Mouse (Mus musculus) c-Kit-positive CD71-negative TER-119-negative erythroid progenitor cells, embryonic 14.5 days (primary cell): ENCODE measurements around the gene Lrrc8c.

Experiments used
- DNase-seq: peaks from one replicate; pipeline ENCODE4 v3.0.0-alpha.2; 2013; ENCODE audit warnings: low read depth

Gene Lrrc8c

GRCm38 (mm10) chr5:105501136-105501535 is 18.1 kb upstream of the Lrrc8c start:
- no peak for DNase-seq

- DNase-seq = no peak
Observed at GRCm38 (mm10) chr5:105508813-105509212, 10.4 kb upstream of the Lrrc8c start.

DNA sequence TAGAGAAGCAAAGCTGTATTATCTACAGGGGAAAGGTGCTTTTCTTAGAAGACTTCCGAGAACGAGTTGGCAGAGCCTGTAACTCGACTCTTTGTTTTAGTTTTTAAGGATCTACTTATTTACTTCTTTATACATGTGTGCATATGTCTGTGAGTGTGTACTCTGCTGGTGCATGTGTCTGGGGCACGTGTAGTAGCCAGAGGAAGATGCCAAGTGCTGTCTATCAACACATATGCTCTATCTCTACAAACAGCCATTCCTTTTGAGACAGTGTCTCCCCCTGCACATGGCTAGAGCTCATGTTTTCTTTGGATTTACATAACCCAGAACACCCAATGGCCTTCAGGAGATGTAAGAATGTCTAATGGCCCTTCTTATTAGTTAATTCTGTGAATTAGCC is 6.9 kb upstream of the Lrrc8c start:
- no peak for DNase-seq

- DNase-seq = no peak
Observed at GRCm38 (mm10) chr5:105515532-105515931, 3.7 kb upstream of the Lrrc8c start.

GRCm38 (mm10) chr5:105516290-105516689 is 2.9 kb upstream of the Lrrc8c start:
- DNase-seq = no peak

DNA sequence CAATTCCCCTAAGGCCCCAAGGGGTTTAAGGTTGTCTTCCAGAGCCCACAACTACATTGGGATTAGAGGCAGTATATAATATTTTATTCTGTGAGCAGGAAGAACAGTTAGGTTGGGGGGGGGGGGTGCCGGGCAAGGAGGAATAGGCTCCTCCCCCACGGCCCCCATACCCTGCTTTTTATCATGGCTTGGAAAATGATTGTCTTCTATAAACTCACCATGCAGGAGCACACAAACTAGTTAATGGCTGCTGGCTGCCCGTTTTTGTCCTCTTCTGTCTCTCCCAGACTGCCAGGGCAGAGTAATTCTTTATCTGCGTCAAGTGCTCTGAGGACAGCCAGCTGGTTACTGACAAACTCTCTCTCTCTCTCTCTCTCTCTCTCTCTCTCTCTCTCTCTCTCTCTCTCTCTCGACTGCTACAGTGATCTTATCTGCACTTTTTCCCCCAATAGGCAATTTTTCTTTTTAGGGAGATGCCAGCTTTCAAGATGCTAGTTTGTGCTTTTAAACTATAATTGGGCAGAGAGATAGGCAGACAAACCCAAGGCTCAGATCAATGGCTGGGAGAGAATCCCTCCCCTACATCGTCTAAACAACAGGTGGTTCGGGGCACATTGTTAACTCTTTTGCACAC is 1.1 kb upstream of the Lrrc8c start:
- no peak for DNase-seq

DNA sequence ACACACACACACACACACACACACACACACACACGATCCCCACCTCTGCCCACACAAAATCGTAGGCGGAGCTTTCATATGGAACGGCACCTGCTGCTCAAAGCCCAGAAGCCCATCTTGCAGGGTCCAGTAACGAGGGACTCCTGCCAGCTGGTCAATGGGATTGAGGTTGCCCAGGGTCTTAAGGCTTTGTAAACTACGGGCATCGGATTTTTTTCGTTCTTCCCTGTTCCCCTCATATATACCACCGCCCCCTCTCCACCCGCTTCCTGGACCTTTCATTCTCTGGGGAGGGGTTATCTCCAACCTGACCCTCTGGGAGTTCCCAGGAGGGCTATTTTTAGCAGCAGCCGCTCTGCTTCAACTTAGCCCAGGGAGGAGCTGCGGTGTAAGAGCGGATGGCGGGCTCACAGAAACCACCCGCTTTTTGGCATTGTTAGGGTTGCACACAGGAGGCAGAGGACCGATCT is 527 bp upstream of the Lrrc8c start:
- DNase-seq = peak; percentile 46

DNA sequence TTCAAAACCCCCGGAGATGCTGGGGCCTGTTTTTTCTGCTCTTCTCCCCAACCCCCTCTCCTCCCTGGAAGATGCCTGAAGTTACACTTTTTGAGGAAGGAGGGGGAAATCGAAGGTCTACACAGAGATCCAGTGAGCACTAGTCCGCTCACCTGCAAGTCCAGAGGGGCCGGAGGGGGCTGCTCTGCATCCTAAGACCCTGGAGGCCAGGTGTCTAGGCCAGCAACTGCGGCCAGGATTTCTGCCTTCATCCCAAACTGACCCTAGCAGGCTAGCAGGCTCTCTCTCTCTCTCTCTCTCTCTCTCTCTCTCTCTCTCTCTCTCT is 750 bp downstream of the Lrrc8c start:
- no peak for DNase-seq

GRCm38 (mm10) chr5:105520442-105520965 is 1.3 kb downstream of the Lrrc8c start:
- DNase-seq = no peak

- DNase-seq = no peak
Observed at GRCm38 (mm10) chr5:105523452-105523851, 4.3 kb downstream of the Lrrc8c start.

DNA sequence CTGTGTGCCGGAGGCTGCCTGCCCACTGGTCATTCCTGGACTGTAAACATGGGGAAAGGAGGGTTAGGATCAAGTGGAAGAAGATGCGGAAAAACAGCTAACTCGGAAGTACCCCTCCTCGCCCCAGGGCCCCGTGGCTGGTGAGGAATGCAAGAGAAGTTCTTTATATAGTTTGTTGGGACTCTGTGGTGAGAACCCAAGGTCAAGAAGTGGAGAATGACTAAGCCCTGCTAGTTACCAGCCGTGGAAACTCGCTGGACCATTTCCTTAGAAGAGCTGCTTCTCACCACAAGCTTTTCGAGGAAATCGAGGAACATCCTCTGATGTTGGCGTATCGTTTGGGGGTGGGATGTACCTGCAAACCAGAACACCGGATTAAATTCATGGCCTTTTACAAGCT is 5.8 kb downstream of the Lrrc8c start:
- no peak for DNase-seq

GRCm38 (mm10) chr5:105526107-105526645 is 7.0 kb downstream of the Lrrc8c start:
- no peak for DNase-seq

GRCm38 (mm10) chr5:105526766-105527165 is 7.6 kb downstream of the Lrrc8c start:
- no peak for DNase-seq

GRCm38 (mm10) chr5:105527477-105528331 is 8.5 kb downstream of the Lrrc8c start:
- DNase-seq = no peak

GRCm38 (mm10) chr5:105530576-105530975 is 11.4 kb downstream of the Lrrc8c start:
- no peak for DNase-seq

GRCm38 (mm10) chr5:105535186-105535585 is 16.0 kb downstream of the Lrrc8c start:
- DNase-seq = no peak

- DNase-seq = no peak
Observed at GRCm38 (mm10) chr5:105536172-105536571, 17.0 kb downstream of the Lrrc8c start.

GRCm38 (mm10) chr5:105537101-105537723 is 18.0 kb downstream of the Lrrc8c start:
- no peak for DNase-seq

GRCm38 (mm10) chr5:105541051-105541450 is 21.9 kb downstream of the Lrrc8c start:
- DNase-seq = no peak

- DNase-seq = no peak
Observed at GRCm38 (mm10) chr5:105545126-105545525, 25.9 kb downstream of the Lrrc8c start.

GRCm38 (mm10) chr5:105547115-105547514 is 27.9 kb downstream of the Lrrc8c start:
- no peak for DNase-seq

DNA sequence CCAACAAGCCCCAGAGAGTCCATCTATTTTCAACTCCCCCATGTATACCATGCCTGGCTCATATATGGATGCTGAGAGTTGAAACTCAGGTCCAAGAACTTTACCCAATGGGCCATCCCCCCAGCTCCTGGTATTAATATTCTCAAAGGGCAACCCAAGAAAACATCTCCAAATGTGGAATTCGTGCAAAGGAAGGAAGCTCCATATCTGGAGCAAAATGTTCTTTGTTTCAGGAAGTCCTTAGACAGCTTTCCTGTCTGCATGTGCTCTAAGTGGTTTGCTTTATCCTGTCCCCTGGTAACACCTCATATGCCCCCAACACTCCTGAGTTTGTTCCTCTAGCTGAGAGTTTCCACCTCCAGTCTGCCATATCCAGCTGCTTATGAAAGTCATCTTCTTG is 32.6 kb downstream of the Lrrc8c start:
- no peak for DNase-seq

- DNase-seq = no peak
Observed at GRCm38 (mm10) chr5:105556291-105556690, 37.1 kb downstream of the Lrrc8c start.
